Mouse (Mus musculus) layer of hippocampus, postnatal 25 days (tissue): ENCODE measurements at regions not wholly inside any gene's neighbourhood (a gene's known extent, or its start where the extent isn't known, plus 50 kb on each side); places are given as distances from the start of the nearest gene placed in this dataset.

Source experiments
- DNase-seq, 2 experiments: peaks; one replicate each; pipeline ENCODE4 v3.0.0; 2022; ENCODE audit warnings: mixed read lengths in 2 of 2, low spot score in 1 of 2; ENCODE audit errors: extremely low spot score in 1 of 2

DNA sequence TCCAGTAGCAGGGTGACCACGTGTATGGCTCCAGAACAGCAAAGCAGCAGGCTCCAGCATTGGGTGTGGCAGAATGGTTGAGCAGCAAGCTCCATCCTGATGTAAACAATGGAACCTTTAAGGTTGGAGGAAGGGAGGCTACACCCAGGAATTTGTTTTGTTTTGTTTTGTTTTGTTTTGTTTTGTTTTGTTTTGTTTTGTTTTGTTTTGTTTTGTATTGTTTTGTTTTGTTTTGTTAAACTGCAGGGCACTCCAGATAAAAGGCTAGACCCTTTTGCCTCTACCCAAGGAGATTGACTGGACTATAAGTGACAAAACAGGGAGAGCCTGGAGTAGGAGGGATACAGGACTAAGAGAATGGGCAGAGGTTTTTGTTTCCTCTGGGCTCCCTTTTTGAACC is 647.5 kb downstream of the Kcnj3 start:
- no peak for DNase-seq

DNA sequence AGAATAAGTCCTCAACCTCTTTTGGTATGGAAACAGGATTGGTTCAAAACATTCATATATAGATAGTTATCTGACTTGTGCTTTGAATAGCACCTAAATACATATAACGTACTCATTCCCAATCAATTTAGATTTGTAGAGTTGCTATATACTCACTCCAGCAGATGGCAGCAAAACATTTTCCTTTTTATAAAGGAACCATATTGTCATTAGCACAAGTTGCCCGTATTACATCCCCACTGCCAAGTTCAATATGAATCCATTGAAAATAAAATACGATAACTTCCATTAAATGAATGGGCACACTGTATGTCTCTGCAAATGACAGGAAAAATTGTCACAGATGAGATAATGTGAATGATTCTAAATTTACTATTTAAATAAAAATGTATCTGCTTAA is 673.8 kb downstream of the Kcnj3 start:
- DNase-seq = no peak

DNA sequence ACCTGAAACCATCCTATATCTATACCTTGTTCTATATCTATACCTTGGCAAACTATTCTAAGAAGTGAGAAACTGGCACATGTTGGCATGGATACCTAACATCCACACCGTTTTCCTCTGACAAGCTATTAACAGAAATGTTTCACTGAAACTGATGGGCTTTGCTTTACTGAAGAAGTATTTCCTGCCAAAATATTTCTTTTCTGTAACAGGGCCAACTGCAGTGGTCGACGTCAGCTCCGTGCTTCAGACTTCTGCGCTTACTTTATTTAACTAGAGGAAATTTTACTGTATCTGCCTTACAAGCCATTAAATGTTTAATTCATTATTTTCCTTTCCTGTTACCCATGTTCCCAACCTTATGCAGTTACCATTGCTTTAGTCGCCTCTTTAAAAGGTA is 674.2 kb downstream of the Kcnj3 start:
- DNase-seq = no peak

DNA sequence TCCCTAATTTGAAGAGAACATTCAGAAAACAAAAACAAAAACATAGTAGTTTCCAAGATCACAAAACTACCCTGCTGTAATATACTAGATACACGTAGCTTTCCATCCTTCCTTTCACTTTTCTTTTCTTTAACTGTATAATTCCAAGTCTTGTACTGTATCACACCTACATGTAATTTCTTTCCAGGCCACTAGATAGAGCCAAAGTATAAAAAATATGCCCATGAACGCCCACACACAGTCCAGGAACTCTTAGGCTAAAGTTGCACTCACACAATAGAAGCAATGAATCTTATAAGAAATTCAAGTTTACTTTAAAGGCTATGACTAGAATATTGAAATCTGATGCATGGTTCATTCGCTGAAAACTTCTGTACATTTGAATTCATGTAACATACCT is 678.7 kb downstream of the Kcnj3 start:
- DNase-seq = peak in 1 of 2 experiments; percentile 10

DNA sequence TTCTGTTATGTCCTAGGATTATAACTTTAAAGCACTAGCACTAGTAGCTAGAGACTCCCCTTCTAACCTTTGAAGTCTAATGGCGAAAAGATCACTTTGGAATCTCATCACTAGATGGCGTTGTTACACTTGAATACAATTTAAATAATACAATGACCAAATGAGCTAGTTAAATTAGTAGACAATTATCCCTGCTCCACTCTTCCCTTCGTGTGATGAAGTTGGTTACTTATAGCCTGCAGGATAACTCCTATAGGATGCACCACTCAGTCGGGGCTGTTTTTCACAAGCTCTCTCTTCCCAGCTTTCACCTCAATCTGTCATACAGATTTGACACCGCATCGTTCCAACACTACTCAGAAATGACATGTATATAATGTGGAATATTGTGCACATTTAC is 683.6 kb downstream of the Kcnj3 start:
- no peak for DNase-seq

DNA sequence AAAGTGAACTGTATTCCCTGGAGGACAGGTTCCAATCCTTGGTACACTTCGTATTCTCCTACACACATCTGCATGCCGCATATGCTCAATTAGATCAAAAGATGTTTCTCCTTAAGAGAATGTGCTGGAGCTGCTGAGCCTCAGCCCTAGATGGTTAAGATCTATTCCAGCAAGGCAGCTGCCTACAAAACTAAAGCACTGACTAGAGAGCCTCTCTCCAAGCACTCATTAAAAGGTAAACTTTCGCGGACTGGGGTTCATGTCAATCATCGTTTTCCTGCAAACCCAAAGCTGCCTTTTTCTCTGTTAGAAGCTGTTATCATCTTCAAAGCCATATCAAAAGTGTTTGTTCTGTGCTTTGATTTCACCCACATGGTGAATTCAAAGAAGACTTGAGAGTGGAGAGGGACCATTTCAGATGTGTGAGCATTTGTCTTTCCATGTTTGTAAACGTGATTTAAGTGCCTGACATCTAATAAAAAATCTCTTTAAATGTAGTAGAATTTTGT is 711.4 kb downstream of the Kcnj3 start:
- no peak for DNase-seq

DNA sequence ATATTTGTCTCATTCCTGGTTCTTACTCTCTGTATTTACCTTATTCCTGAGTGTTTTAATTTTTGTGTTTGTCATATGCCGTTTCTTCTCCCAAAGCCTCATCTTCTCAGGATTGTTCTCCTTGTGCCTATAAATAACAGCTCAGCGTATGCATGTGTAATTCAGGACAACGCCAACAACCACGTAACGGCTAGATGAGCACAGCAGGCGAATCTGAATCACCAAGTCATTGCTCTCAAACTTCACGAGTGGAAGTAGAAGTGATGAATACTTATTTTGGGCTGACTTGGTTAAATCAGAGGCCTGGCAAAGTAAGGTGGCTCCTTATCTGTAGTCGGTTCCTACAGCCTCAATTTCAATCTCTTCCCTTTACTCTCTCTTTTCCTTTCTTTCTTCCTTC is 760.7 kb downstream of the Kcnj3 start:
- no peak for DNase-seq

DNA sequence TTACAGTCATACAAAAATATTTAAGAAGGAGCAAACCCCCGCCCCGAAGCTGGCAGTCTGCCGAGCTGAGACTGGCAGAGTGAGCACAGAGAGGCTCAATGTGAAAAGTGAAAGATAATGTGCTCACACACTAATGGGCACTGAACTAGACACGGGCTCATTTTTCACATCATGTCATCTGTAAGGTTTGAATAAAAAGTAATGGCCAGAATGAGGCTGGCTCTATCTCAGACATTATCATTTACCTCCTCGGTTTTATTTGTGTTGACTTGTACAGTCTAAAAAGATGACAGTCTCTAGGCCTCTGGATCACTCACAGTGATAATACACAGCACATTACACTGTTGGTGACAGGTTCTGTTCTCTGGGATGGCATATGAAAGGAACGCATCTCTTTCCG is 791.7 kb downstream of the Kcnj3 start:
- DNase-seq = no peak

DNA sequence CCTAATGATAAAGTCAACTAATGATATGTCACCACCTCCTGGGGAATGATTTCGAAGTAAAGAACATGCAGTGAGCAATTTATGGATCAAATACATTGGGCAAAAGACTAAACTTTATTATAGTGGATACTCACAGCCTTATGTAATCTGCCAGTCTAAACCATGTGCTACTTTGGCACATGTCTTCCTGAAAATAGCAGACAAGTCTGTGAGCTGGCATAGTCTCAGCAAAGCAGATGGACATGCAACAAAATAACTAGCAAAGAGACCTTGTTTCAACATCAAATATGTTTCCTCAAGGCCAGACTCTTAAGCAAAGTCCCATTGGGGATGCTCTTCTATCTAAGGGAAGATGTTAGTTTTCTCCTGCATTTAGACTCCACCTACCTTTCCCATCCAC is 797.3 kb downstream of the Kcnj3 start:
- no peak for DNase-seq

DNA sequence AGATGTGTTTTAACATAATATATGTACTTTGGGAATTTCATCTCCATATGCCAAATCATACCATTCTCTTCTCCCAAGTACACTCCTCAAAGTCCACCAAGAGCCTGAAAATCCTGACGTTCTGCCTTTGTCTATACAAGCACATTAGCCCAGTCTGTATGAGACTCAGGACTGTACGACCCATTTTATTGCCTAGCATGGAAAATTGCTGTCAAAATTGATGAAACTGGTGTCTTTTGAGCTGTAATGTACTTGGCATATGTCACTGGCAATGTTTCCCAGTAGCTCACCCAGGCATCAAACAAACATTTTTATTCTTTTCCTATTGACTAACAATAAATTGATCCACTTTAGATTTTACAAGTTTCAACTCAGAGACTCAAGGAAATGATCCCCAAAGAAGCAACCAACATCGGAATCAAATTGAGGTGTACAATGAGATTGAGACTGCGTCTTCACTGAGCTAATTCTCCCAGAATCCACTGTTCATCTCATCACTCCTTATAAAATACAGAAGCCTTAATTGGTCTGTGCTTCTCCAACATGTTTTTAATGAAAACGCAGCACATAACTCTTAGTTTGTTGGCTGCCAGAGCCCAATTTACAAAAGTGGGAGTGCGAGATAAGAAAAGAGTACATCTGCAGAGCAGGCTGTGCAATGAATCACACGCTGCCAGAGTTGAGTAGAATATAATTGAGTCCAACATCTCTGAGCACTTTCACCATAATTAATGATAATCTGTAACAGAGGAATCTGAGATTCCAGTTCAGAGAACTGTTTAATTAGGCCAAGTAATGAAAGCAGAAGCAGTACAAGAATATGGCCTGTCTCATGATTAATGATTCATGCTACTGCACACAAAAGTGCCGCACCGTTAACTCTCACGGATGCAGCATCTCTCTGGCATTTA is 821.5 kb downstream of the Kcnj3 start:
- DNase-seq = no peak

DNA sequence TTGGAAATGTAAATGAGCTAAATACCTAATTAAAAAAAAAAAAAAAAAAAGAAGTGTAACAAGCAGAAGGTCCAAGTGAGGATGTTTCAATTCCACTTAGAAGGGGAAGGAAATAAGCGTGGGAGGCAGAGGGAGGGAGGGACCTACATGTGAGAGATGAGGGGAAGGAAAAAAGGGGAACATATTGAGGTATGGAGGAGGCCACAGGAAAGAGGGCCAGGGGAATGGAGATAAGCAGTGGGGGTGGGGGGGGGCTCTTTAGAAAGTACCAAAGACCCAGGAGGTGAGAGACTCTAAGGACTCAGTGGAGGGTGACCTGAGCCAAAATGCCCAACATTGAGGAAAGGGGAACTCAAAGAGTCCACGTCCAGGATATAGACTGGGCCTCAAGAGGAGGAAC is 818.9 kb downstream of the Nr4a2 start:
- no peak for DNase-seq

DNA sequence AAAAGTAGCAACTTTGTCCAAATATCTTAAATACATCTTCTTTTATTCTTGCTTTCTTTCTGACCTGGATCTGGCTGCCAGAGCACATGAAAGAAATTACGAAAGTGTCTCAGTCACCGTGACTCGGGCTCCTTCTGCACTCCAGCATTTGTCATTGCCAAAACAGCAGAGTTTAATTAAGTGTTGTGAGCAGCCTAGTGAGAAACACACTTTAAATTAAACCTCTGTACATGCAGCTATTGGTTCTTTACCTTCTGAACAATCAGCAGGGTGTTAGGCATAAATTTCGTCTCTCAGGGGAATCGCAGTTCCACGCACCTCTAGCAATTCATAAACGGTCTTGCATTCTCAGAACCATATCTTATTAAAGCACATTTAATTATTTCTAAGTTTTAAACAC is 802.1 kb downstream of the Nr4a2 start:
- no peak for DNase-seq

DNA sequence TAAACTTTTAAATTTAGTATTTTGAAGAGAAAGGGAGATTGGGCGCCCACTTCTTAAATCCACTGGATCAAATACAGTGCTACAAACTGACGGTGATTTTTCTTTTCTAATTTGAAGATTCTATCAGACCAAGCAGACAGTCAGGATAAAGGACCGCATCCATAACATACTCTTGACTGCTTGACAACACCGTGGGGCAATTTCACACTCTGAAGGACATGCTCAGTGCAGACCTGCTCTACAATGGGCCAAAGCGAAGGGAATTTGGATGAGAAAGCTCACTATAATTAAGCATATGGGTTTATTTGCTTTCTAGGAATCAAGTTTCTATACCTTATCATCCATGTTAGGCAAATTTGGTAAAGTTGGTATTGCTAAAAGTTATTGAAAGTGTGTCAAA is 801.3 kb downstream of the Nr4a2 start:
- DNase-seq = no peak

DNA sequence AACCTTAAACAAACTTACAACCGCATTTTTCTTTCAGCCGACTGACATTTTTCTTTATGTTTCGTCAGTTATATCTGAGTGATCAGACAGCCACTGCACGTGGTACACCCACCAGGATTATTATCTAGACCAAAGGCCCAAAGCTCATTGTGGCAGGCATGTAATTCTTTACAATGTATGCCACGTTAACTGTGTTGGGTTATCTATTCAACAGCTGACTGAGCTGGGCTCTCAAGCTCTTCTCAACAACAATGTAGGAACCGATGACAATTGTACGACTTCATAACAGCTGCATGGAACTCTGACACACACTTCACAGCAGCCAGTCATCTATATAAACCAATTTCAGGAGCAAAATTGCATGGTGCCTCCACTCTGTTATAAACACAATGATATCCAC is 787.8 kb downstream of the Nr4a2 start:
- no peak for DNase-seq

DNA sequence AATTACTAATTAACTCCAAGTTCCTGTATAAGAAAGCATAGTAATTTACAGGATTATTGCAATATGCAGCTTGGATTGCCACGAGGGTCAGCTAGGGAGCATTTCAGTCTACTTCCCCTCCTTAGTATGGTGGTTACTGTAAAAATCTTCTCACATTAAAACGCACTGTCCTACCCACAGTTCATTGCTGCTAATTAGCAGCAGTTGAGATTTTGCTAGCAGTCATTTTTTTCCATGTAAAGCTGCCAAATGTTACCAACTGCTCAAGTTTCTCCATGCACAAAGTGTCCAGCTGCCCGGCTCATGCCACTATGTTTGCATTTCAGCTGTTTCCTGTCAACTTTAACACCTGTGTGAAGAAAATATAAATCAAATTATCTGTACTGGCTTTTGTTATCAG is 759.7 kb downstream of the Nr4a2 start:
- DNase-seq = no peak
